Mouse (Mus musculus): ENCODE results near the gene Mrpl38. TPM values are rescaled to one million over a fixed set of nuclear protein-coding genes. Genes with fewer than 3 reads are reported as not detected.

Mrpl38 gene
- polyA plus RNA-seq, 1 experiment = 69.3 TPM

DNA sequence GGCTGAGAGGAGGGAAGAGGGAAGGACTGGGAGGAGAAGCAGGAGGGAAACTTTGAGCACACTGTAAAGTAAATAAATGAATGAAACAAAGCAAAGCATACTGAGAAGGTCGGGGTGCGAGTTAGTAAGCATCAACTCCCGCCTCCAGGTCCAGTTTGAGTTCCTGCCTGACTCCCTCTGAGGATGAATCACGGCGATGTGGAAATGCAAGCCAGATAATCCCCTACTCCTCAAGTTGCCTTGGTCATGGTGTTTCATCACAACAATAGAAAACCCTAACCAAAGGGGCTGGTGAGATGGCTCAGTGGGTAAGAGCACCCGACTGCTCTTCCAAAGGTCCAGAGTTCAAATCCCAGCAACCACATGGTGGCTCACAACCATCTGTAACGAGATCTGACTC, 37.3 kb upstream of the Mrpl38 start:
- no peaks in the 10 kb centered on the region for H3K9me3 ChIP-seq (replicated peaks; ENCODE audit: control insufficient read depth, insufficient read depth, low read length, poor library complexity, severe bottlenecking)
- no peaks in the 10 kb centered on the region for H3K27me3 ChIP-seq (ENCODE audit: control insufficient read depth, insufficient read depth, low read length, poor library complexity, severe bottlenecking)
- TF ChIP-seq CTCF (IDR thresholded peaks at IDR 0.05; ENCODE audit: low read depth, low read length) (no peak), POLR2A (IDR thresholded peaks at IDR 0.05; ENCODE audit: insufficient read depth, low read length) (no peak), EP300 (IDR thresholded peaks at IDR 0.05; ENCODE audit: insufficient read depth, low read depth, low read length) (no peak)
- H3K9ac ChIP-seq (ENCODE audit: low read depth, poor library complexity, severe bottlenecking) = no peak overlapping the region
- H3K27ac ChIP-seq (ENCODE audit: insufficient read depth, low read length) = no peak overlapping the region
- H3K4me3 ChIP-seq (ENCODE audit: low read depth, low read length) = no peak overlapping the region
- no peaks in the 10 kb centered on the region for H3K4me1 ChIP-seq (ENCODE audit: control insufficient read depth, insufficient read depth, low read length)
- H3K36me3 ChIP-seq (ENCODE audit: control insufficient read depth, insufficient read depth, low read length, poor library complexity, severe bottlenecking) = peaks cover 2% of the 10 kb centered on the region; the same call in 1 of the 2 replicates

DNA sequence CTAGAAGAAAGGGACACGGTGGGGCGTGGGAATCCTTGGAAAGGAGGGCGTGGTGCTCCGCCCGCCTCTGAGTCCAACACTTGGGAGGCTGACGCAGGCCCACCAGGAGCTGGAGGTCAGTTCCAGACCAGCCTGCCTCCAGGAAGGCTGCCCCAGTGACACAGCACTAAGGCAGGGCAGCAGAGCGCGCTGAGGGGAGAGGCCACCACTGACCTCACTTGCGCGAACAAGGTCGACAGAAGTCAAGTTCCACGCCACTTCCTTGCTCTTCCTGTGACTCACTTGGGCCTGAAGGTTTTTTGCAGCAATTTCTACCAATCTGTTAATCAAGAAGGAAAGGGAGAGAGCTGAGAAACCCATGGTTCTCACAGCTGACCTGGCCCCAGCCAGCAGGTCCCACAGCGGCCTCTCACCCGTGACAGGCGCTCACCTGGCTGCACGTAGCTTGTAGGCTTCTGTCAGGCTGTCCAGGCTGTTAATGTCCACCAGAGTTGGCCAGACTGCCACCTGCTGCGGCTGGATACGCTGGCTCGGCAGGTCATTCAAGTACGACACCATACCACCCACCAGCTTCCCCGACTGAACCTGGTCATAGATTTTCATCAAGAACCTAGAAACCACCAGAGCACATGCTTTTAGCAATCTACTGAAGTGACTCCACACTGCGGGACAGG, 36.2 kb upstream of the Mrpl38 start:
- no peaks in the 10 kb centered on the region for H3K27me3 ChIP-seq (ENCODE audit: control insufficient read depth, insufficient read depth, low read length, poor library complexity, severe bottlenecking)
- H3K27ac ChIP-seq (ENCODE audit: insufficient read depth, low read length) = no peak overlapping the region
- no peaks in the 10 kb centered on the region for H3K4me1 ChIP-seq (ENCODE audit: control insufficient read depth, insufficient read depth, low read length)
- H3K9me3 ChIP-seq (replicated peaks; ENCODE audit: control insufficient read depth, insufficient read depth, low read length, poor library complexity, severe bottlenecking) = no peaks in the 10 kb centered on the region
- H3K4me3 ChIP-seq (ENCODE audit: low read depth, low read length) = no peak overlapping the region
- no peak overlapping the region for H3K9ac ChIP-seq (ENCODE audit: low read depth, poor library complexity, severe bottlenecking)
- TF ChIP-seq POLR2A (IDR thresholded peaks at IDR 0.05; ENCODE audit: insufficient read depth, low read length) (no peak), CTCF (IDR thresholded peaks at IDR 0.05; ENCODE audit: low read depth, low read length) (no peak), EP300 (IDR thresholded peaks at IDR 0.05; ENCODE audit: insufficient read depth, low read depth, low read length) (no peak)
- peaks cover 2% of the 10 kb centered on the region; the same call in 1 of the 2 replicates for H3K36me3 ChIP-seq (ENCODE audit: control insufficient read depth, insufficient read depth, low read length, poor library complexity, severe bottlenecking)

DNA sequence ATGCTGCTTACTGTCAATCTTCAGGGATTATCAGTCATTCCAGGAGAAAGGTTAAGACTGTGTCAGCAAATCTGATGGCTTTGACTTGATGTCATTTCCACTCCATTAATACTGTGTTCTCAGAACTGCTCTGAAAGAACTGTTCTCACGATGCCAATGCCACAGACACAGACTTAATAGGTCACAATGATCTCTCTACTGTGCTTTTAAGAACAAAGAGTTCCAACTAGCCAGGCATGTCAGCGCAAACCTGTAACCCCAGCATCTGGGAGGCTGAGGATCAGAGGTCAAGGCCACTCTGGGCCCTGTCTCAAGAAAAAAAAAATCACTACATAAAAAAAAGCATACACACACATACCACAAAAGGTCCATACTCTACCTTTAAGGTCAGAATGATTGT, 33.3 kb upstream of the Mrpl38 start:
- H3K4me3 ChIP-seq (ENCODE audit: low read depth, low read length) = no peak overlapping the region
- no peaks in the 10 kb centered on the region for H3K9me3 ChIP-seq (replicated peaks; ENCODE audit: control insufficient read depth, insufficient read depth, low read length, poor library complexity, severe bottlenecking)
- no peaks in the 10 kb centered on the region for H3K27me3 ChIP-seq (ENCODE audit: control insufficient read depth, insufficient read depth, low read length, poor library complexity, severe bottlenecking)
- H3K9ac ChIP-seq (ENCODE audit: low read depth, poor library complexity, severe bottlenecking) = no peak overlapping the region
- H3K27ac ChIP-seq (ENCODE audit: insufficient read depth, low read length) = no peak overlapping the region
- TF ChIP-seq CTCF (IDR thresholded peaks at IDR 0.05; ENCODE audit: low read depth, low read length) (no peak), EP300 (IDR thresholded peaks at IDR 0.05; ENCODE audit: insufficient read depth, low read depth, low read length) (no peak), POLR2A (IDR thresholded peaks at IDR 0.05; ENCODE audit: insufficient read depth, low read length) (no peak)
- no peaks in the 10 kb centered on the region for H3K4me1 ChIP-seq (ENCODE audit: control insufficient read depth, insufficient read depth, low read length)
- peaks cover 2% of the 10 kb centered on the region; the same call in 1 of the 2 replicates for H3K36me3 ChIP-seq (ENCODE audit: control insufficient read depth, insufficient read depth, low read length, poor library complexity, severe bottlenecking)

DNA sequence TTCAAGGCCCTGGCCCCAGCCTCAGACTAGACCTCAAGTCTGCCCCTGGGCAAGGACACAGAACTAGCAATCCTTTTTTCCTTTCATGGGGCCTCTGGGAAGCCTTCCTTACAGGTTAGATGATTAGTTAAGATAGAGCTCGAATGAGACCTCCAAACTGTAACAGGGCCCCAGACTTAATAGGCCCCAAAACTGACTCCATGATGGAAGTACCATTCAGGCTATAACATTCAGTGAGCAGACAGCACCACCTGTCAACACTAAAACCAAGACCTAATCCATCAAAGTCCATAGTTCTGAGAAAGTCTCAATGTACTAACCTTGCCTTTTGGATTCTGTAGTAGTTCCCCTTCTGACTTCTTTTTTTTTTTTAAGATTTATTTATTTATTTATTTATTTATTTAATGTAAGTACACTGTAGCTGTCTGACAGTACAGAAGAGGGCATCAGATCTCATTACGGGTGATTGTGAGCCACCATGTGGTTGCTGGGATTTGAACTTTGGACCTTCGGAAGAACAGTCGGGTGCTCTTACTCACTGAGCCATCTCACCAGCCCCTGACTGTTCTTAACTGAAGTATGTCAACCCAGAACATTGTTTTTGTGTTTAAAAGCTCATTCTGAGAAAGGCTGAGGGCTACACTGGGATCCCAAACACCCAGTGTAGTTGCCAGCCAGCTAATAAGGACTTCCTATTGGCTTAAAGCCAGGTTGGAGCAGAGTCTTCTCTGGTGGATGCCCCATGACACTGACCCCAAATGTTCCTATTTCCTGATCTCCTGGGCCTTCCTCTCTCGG, 31.5 kb upstream of the Mrpl38 start:
- H3K27me3 ChIP-seq (ENCODE audit: control insufficient read depth, insufficient read depth, low read length, poor library complexity, severe bottlenecking) = no peaks in the 10 kb centered on the region
- no peak overlapping the region for H3K9ac ChIP-seq (ENCODE audit: low read depth, poor library complexity, severe bottlenecking)
- H3K4me1 ChIP-seq (ENCODE audit: control insufficient read depth, insufficient read depth, low read length) = no peaks in the 10 kb centered on the region
- H3K36me3 ChIP-seq (ENCODE audit: control insufficient read depth, insufficient read depth, low read length, poor library complexity, severe bottlenecking) = peaks cover 2% of the 10 kb centered on the region; the same call in 1 of the 2 replicates
- no peak overlapping the region for H3K27ac ChIP-seq (ENCODE audit: insufficient read depth, low read length)
- TF ChIP-seq CTCF (IDR thresholded peaks at IDR 0.05; ENCODE audit: low read depth, low read length) = no peak
- TF ChIP-seq POLR2A (IDR thresholded peaks at IDR 0.05; ENCODE audit: insufficient read depth, low read length) = no peak
- no peak for TF ChIP-seq EP300 (IDR thresholded peaks at IDR 0.05; ENCODE audit: insufficient read depth, low read depth, low read length)
- no peak overlapping the region for H3K4me3 ChIP-seq (ENCODE audit: low read depth, low read length)
- no peaks in the 10 kb centered on the region for H3K9me3 ChIP-seq (replicated peaks; ENCODE audit: control insufficient read depth, insufficient read depth, low read length, poor library complexity, severe bottlenecking)

DNA sequence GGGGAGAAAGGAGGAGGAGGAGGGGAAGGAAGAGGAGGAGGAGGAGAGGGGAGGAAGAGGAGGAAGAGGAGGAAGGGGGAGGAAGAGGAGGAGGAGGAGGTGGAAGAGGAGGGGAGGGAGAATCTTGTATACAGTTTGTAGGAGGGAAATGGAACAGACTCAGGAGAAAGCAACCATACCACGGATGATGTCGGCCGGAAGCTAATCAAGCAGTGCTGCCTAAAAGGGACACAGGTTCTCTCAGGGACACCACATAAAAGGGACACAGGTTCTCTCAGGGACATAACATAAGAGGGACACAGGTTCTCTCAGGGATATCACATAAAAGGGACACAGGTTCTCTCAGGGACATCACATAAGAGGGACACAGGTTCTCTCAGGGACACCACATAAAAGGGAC, 30.5 kb upstream of the Mrpl38 start:
- Histone ChIP-seq H3K9me3 (replicated peaks; ENCODE audit: control insufficient read depth, insufficient read depth, low read length, poor library complexity, severe bottlenecking) (no peaks in the 10 kb centered on the region), H3K27ac (ENCODE audit: insufficient read depth, low read length) (no peak overlapping the region), H3K4me1 (ENCODE audit: control insufficient read depth, insufficient read depth, low read length) (no peaks in the 10 kb centered on the region), H3K9ac (ENCODE audit: low read depth, poor library complexity, severe bottlenecking) (no peak overlapping the region), H3K4me3 (ENCODE audit: low read depth, low read length) (no peak overlapping the region), H3K36me3 (ENCODE audit: control insufficient read depth, insufficient read depth, low read length, poor library complexity, severe bottlenecking) (peaks cover 2% of the 10 kb centered on the region; the same call in 1 of the 2 replicates), H3K27me3 (ENCODE audit: control insufficient read depth, insufficient read depth, low read length, poor library complexity, severe bottlenecking) (no peaks in the 10 kb centered on the region)
- TF ChIP-seq POLR2A (IDR thresholded peaks at IDR 0.05; ENCODE audit: insufficient read depth, low read length) (no peak), CTCF (IDR thresholded peaks at IDR 0.05; ENCODE audit: low read depth, low read length) (no peak), EP300 (IDR thresholded peaks at IDR 0.05; ENCODE audit: insufficient read depth, low read depth, low read length) (no peak)
